Mouse (Mus musculus) gastrocnemius, adult 2 months (tissue): ENCODE results near the gene Tmc6. TPM values are rescaled to one million over a fixed set of nuclear protein-coding genes. Genes with fewer than 3 reads are reported as not detected.
A peak's percentile ranks its signal among the peaks of the same experiment; 100 is the strongest.

Source experiments
- DNase-seq: peaks from one replicate; pipeline ENCODE4 v3.0.0; 2022
- H3K27ac ChIP-seq: fragments of 200-600 bp; 2 replicates; pipeline ENCODE4 v1.8.1; 2022; ENCODE audit warnings: mild to moderate bottlenecking
- H3K4me3 ChIP-seq: fragments of 200-600 bp; 2 replicates; pipeline ENCODE4 v1.8.1; 2022; ENCODE audit warnings: mild to moderate bottlenecking, moderate library complexity
- CTCF ChIP-seq: fragments of 200-600 bp; IDR thresholded peaks from 2 replicates; pipeline ENCODE4 v1.8.1; 2022; ENCODE audit warnings: antibody characterized with exemption, mild to moderate bottlenecking, moderate library complexity
- intact Hi-C: fragments of 180-260 bp; cut with DNase I; formaldehyde crosslinking; loops from one replicate; pipeline ENCODE4 v1.15.1; 2025
- total RNA-seq, 2 experiments: library from RNA; stranded (reverse); gene quantifications; 2 replicates each; pipeline ENCODE4 v1.2.3; 2021

Gene Tmc6
- total RNA-seq, 2 experiments from 2014 or later, result 4.3 to 4.5 TPM

DNA sequence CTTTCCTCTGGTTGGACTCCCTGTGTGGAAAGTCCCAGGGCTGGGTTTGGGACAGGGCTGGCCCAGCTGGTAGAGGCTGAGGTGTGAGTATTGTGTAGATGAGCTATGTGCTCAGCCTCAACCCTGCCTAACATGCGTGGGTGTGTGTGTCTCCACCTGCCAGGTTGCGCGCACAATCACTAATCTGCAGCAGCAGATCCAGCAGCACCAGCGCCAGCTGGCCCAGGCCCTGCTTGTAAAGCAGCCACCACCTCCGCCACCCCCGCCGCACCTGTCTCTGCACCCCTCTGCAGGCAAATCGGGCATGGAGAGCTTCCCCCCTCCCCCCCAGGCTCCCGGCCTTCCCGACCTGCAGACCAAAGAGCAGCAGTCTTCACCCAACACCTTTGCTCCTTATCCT, 32.6 kb downstream of the Tmc6 start:
- peak; percentile 79 for DNase-seq
- peak overlapping the region; percentile 66 for H3K27ac ChIP-seq
- intact Hi-C loops, result no loop called here
- no peak overlapping the region for H3K4me3 ChIP-seq
- TF ChIP-seq CTCF, result no peak

- H3K4me3 ChIP-seq, result no peak overlapping the region
- TF ChIP-seq CTCF, result no peak
- peak; percentile 31 for DNase-seq
- H3K27ac ChIP-seq, result peak overlapping the region; percentile 66
- intact Hi-C loops, result no loop called here
Observed at GRCm38 (mm10) chr11:117748628-117749027, 33.4 kb downstream of the Tmc6 start.

DNA sequence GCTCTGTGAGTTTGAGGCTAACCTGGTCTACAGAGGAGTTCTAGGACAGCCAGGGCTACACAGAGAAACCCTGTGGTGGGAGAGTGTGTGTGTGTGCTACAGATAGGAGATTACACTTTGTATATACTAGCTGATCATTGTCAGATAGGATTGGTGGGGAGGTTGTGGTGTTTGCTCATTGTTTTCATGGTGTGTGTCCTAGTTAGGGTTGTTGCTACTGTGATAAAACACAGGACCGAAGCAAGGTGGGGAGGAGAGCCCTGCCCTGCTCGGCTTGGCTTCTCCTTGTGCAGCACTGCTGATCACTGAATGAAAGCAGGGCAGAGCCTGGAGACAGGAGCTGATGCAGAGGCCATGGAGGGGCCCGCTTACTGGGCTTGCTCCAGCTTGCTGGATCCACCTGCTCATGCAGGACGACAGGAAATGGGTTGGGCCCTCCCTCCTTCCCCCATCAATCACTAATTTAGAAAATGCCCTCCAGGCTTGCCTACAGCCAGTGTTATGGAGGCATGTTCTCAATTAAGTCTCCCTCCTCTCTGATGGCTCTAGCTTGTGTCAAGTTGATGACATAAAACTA, 38.5 kb downstream of the Tmc6 start:
- TF ChIP-seq CTCF, result no peak
- DNase-seq, result no peak
- intact Hi-C loops, result loop anchor here (5.0 kb wide), 1 partner anchor 44 kb away; no protein-coding TSS in a partner anchor
- no peak overlapping the region for H3K4me3 ChIP-seq
- no peak overlapping the region for H3K27ac ChIP-seq

GRCm38 (mm10) chr11:117742715-117743114, 39.3 kb downstream of the Tmc6 start:
- Histone ChIP-seq H3K27ac (peak overlapping the region; percentile 58; the same call in 1 of the 2 replicates), H3K4me3 (no peak overlapping the region)
- no peak for DNase-seq
- TF ChIP-seq CTCF, result no peak
- intact Hi-C loops, result loop anchor here (5.0 kb wide), 1 partner anchor 45 kb away; no protein-coding TSS in a partner anchor

- DNase-seq, result no peak
- TF ChIP-seq CTCF, result no peak
- peak overlapping the region; percentile 58 for H3K27ac ChIP-seq
- H3K4me3 ChIP-seq, result no peak overlapping the region
- intact Hi-C loops, result loop anchor here (5.0 kb wide), 1 partner anchor 45 kb away; no protein-coding TSS in a partner anchor
Observed at GRCm38 (mm10) chr11:117742243-117742642, 39.8 kb downstream of the Tmc6 start.

GRCm38 (mm10) chr11:117741128-117741527, 40.9 kb downstream of the Tmc6 start:
- DNase-seq, result peak; percentile 62
- intact Hi-C loops, result loop anchor here (5.0 kb wide), 1 partner anchor 46 kb away; no protein-coding TSS in a partner anchor
- TF ChIP-seq CTCF, result 0 out of 2 replicates have a peak, but pooled peaks have one; percentile 1
- Histone ChIP-seq H3K4me3 (no peak overlapping the region), H3K27ac (peak overlapping the region; percentile 58)

GRCm38 (mm10) chr11:117738123-117738522, 43.9 kb downstream of the Tmc6 start:
- intact Hi-C loops, result no loop called here
- Histone ChIP-seq H3K27ac (no peak overlapping the region), H3K4me3 (no peak overlapping the region)
- no peak for DNase-seq
- no peak for TF ChIP-seq CTCF

GRCm38 (mm10) chr11:117736037-117736689, 45.8 kb downstream of the Tmc6 start:
- Histone ChIP-seq H3K27ac (peak overlapping the region; percentile 53; the same call in 1 of the 2 replicates), H3K4me3 (no peak overlapping the region)
- TF ChIP-seq CTCF, result no peak
- DNase-seq, result no peak
- intact Hi-C loops, result no loop called here

DNA sequence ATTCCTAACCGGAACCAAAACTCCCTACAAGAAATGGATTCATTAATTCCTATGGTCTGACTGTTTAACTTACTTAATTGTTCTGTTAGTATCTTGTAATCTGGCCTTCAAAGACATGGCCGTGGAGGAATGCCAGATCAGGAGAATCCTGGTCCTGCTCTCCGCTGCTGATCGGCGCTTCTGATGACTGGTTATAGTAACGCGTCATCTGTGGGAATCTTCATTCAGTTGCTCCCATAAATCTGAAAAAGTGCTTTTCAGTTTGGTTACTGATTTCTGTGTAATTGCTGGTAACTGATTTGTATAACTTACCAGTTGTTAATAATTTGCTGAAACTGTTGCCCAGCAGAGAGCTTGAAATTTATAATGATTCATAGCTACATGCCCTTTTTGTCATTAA, 50.5 kb downstream of the Tmc6 start:
- DNase-seq, result no peak
- Histone ChIP-seq H3K27ac (peak overlapping the region; percentile 88), H3K4me3 (no peak overlapping the region)
- TF ChIP-seq CTCF, result no peak
- intact Hi-C loops, result no loop called here

GRCm38 (mm10) chr11:117730490-117730838, 51.5 kb downstream of the Tmc6 start:
- Histone ChIP-seq H3K4me3 (no peak overlapping the region), H3K27ac (peak overlapping the region; percentile 88)
- TF ChIP-seq CTCF, result no peak
- DNase-seq, result peak; percentile 58
- intact Hi-C loops, result no loop called here

DNA sequence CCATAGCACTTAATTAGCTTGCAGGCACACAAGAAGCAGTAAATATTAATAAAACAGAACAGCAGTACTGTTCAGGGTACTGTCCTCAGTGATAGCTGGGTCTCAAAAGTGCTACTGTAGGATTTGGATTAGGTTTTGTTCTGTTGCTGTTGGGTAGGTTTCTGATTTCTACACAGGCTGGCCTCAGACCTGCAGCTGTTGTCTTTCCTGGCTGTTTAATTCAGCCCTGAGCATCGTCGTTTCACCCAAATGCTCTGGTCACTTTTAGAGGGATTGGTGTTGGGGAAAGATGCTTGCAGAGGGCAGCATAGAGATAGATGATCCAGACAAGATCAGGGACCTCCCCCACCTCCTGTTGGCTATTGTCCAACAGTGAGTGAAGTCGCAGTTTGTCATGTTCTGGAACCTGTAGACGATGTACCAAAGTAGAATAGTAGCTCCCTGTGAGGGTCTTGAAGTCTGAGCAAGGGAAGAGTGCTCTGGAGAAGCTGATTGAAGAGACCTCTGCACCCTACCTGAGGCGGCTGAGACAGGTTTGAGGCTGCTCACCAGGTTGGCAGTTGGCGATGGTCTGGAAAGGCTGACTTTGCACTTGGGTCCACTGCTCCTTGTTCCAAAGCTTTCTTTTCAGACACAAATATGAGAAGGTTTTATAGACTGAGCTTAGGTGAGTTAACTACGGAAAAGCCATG, 52.1 kb downstream of the Tmc6 start:
- DNase-seq, result no peak
- intact Hi-C loops, result no loop called here
- peak overlapping the region; percentile 88 for H3K27ac ChIP-seq
- no peak for TF ChIP-seq CTCF
- H3K4me3 ChIP-seq, result no peak overlapping the region

DNA sequence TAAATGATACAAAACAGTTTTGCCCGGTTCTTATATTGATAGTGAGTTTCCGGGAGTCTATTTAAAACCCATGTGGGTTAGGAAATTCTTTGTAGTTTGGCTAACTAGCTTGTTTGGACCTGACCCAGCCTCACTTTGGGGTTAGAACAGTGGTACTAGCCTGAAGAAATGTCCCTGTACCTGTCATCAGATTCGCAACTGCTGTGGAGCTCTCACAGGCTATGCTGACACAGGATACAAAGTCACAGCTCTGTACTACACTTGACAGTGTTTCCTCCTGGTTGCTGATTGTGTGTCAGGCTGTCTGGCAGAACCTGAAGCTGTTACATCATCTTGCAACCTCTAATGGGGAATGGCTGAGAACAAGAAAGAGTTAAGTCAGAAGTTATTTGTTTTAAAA, 52.7 kb downstream of the Tmc6 start:
- H3K27ac ChIP-seq, result peak overlapping the region; percentile 88
- no peak for DNase-seq
- TF ChIP-seq CTCF, result no peak
- H3K4me3 ChIP-seq, result no peak overlapping the region
- intact Hi-C loops, result no loop called here

GRCm38 (mm10) chr11:117728841-117729240, 53.2 kb downstream of the Tmc6 start:
- no peak for TF ChIP-seq CTCF
- peak; percentile 82 for DNase-seq
- intact Hi-C loops, result no loop called here
- Histone ChIP-seq H3K4me3 (no peak overlapping the region), H3K27ac (peak overlapping the region; percentile 88)
